Mouse (Mus musculus): ENCODE measurements around the gene Slc38a8. TPM values are rescaled to one million over a fixed set of nuclear protein-coding genes. Genes with fewer than 3 reads are reported as not detected.

The Slc38a8 gene
- polyA plus RNA-seq, 1 experiment from 2014 or later: not detected

DNA sequence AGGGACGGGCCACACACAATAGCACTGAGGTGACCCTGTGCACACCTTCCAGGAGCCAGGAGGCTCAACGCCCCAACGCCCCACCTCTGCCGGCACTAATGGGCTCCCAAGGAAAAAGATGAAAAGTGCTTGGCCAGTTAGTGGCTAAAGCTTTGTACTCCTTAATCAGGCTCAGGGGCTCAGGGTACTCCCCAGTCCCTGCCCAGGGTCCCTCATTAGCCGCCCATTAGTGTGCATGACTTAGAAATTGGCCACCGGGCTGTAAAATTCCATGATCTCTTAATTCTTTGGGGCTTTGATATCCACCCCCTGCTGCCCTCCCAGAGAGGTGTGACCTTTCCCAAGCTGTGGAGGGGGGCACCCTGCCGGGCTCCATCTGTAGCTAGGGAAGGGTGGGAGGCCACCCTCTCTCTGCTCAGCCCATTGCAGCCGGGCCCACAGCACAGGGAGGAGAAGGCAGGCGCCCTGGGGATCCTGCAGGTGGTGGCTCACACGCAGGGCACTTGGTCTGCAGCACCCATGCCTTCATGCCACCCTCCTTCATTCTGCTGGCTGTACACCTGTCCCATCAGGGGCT, 1.8 kb upstream of the Slc38a8 start:
- no peak overlapping the region for H3K27ac ChIP-seq (ENCODE audit: low read depth, low read length)
- H3K4me1 ChIP-seq (ENCODE audit: control insufficient read depth, insufficient read depth, low read depth, low read length): no peaks in the 10 kb centered on the region
- WGBS: 41% methylated on average over 9 of the region's 10 CpGs
- no peak overlapping the region for H3K9ac ChIP-seq (ENCODE audit: low read depth, low read length)
- H3K36me3 ChIP-seq (ENCODE audit: control insufficient read depth, insufficient read depth, low read length): peaks cover 5% of the 10 kb centered on the region
- ATAC-seq: no peak
- H3K4me3 ChIP-seq (ENCODE audit: low read length): no peak overlapping the region
- no peaks in the 10 kb centered on the region for H3K9me3 ChIP-seq (ENCODE audit: control insufficient read depth, low read length)
- no peak overlapping the region for H3K4me2 ChIP-seq (ENCODE audit: low read length)
- no peaks in the 10 kb centered on the region for H3K27me3 ChIP-seq (replicated peaks; ENCODE audit: control insufficient read depth, insufficient read depth, low read length)

DNA sequence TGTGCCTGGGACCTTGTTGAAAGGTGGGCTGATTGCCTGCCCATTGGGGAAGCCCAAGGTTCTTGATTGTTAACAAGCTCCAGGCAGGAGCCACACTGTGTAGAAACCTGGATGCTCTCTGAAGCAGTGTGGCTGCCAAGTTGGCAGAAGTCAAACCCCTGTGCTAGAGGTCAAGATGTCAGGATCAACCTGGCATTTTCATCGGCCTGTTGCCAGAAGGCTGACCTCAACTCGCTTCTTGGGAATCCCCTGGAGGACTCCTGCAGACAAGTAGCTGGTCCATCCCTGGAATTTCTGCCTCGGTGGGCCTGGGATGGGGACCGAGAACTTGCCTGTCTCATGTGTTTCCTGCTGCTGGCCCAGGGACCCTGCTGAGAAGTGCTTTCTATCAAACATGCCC, 613 bp upstream of the Slc38a8 start:
- WGBS: 69% methylated on average over 4 of the region's 4 CpGs
- ATAC-seq: no peak
- Histone ChIP-seq H3K4me3 (ENCODE audit: low read length) (no peak overlapping the region), H3K4me1 (ENCODE audit: control insufficient read depth, insufficient read depth, low read depth, low read length) (no peaks in the 10 kb centered on the region), H3K36me3 (ENCODE audit: control insufficient read depth, insufficient read depth, low read length) (peaks cover 3% of the 10 kb centered on the region; the same call in 1 of the 2 replicates), H3K27ac (ENCODE audit: low read depth, low read length) (no peak overlapping the region), H3K9ac (ENCODE audit: low read depth, low read length) (no peak overlapping the region), H3K4me2 (ENCODE audit: low read length) (no peak overlapping the region), H3K9me3 (ENCODE audit: control insufficient read depth, low read length) (no peaks in the 10 kb centered on the region), H3K27me3 (replicated peaks; ENCODE audit: control insufficient read depth, insufficient read depth, low read length) (no peaks in the 10 kb centered on the region)

DNA sequence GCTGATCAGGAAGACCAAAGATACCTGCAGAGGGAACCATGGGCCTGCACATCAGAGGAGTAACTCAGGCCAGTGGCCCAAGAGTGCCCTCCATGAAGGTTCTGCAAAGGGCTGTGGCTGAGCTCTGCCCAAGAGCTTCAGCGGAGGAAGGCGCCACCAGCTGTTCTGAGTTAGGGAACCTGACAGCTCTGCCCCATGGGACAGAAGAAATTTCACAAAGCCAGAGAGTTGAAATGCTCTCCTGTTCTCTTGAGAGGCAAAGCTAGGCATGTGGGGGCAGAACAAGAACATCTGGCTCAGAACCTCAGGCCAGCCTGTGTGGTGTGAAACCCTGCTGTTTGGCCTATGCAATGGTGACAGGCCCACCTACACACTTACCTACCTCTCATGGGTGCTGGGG, 1.7 kb downstream of the Slc38a8 start:
- Histone ChIP-seq H3K4me3 (ENCODE audit: low read length) (no peak overlapping the region), H3K27me3 (replicated peaks; ENCODE audit: control insufficient read depth, insufficient read depth, low read length) (no peaks in the 10 kb centered on the region), H3K4me2 (ENCODE audit: low read length) (no peak overlapping the region), H3K27ac (ENCODE audit: low read depth, low read length) (no peak overlapping the region), H3K9ac (ENCODE audit: low read depth, low read length) (no peak overlapping the region), H3K9me3 (ENCODE audit: control insufficient read depth, low read length) (no peaks in the 10 kb centered on the region), H3K36me3 (ENCODE audit: control insufficient read depth, insufficient read depth, low read length) (no peaks in the 10 kb centered on the region), H3K4me1 (ENCODE audit: control insufficient read depth, insufficient read depth, low read depth, low read length) (no peaks in the 10 kb centered on the region)
- WGBS: 92% methylated on average over 2 of the region's 2 CpGs
- ATAC-seq: no peak

DNA sequence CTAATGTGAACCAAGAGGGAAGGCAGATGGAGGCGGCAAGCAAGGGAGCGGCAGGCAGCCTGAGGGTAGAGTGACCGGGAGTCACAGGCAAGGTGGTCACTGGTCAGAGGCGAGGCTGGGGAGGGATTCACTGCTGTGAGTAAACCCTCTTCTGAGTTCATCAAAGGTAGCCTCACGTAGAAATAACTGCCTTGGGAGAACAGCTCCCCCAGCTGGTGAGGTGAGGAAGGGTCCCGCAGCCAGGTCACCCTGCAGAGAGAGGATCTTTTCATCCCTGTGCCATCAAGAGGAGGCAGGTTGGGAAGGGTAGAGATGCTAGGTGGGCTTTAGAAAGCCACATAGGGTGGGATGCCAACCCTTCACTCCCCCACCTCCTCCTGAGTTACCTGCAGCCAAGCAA, 4.7 kb downstream of the Slc38a8 start:
- no peaks in the 10 kb centered on the region for H3K4me1 ChIP-seq (ENCODE audit: control insufficient read depth, insufficient read depth, low read depth, low read length)
- no peaks in the 10 kb centered on the region for H3K36me3 ChIP-seq (ENCODE audit: control insufficient read depth, insufficient read depth, low read length)
- no peak overlapping the region for H3K4me2 ChIP-seq (ENCODE audit: low read length)
- no peak overlapping the region for H3K9ac ChIP-seq (ENCODE audit: low read depth, low read length)
- no peak overlapping the region for H3K4me3 ChIP-seq (ENCODE audit: low read length)
- no peak for ATAC-seq
- no peak overlapping the region for H3K27ac ChIP-seq (ENCODE audit: low read depth, low read length)
- no peaks in the 10 kb centered on the region for H3K9me3 ChIP-seq (ENCODE audit: control insufficient read depth, low read length)
- WGBS: 32% methylated on average over 6 of the region's 6 CpGs
- H3K27me3 ChIP-seq (replicated peaks; ENCODE audit: control insufficient read depth, insufficient read depth, low read length): no peaks in the 10 kb centered on the region

DNA sequence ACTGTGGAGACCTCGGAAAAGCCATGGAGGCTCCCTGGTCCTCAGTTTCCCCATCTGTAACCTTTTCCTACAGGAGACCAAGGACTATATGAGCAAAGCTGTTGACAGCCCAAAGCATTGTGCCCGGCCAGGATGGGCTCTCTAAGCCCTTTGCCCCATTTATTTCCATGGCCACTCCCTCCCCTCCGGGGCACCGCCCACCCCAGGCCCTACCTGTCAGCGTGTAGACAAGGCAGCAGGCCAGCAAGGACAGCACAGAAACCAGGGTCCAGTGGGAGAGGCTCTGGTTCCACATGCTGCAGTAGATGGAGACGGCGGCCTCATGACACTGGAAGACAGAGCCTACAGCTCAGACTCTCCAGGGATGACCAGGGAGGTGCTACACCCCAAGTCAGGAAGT, 14.4 kb downstream of the Slc38a8 start:
- no peak for ATAC-seq
- Histone ChIP-seq H3K4me1 (ENCODE audit: control insufficient read depth, insufficient read depth, low read depth, low read length) (peaks cover 8% of the 10 kb centered on the region; the same call in 1 of the 2 replicates), H3K27ac (ENCODE audit: low read depth, low read length) (no peak overlapping the region), H3K9me3 (ENCODE audit: control insufficient read depth, low read length) (no peaks in the 10 kb centered on the region), H3K9ac (ENCODE audit: low read depth, low read length) (no peak overlapping the region), H3K36me3 (ENCODE audit: control insufficient read depth, insufficient read depth, low read length) (no peaks in the 10 kb centered on the region), H3K4me2 (ENCODE audit: low read length) (no peak overlapping the region), H3K27me3 (replicated peaks; ENCODE audit: control insufficient read depth, insufficient read depth, low read length) (no peaks in the 10 kb centered on the region), H3K4me3 (ENCODE audit: low read length) (no peak overlapping the region)
- 79% methylated on average over 7 of the region's 7 CpGs for WGBS

DNA sequence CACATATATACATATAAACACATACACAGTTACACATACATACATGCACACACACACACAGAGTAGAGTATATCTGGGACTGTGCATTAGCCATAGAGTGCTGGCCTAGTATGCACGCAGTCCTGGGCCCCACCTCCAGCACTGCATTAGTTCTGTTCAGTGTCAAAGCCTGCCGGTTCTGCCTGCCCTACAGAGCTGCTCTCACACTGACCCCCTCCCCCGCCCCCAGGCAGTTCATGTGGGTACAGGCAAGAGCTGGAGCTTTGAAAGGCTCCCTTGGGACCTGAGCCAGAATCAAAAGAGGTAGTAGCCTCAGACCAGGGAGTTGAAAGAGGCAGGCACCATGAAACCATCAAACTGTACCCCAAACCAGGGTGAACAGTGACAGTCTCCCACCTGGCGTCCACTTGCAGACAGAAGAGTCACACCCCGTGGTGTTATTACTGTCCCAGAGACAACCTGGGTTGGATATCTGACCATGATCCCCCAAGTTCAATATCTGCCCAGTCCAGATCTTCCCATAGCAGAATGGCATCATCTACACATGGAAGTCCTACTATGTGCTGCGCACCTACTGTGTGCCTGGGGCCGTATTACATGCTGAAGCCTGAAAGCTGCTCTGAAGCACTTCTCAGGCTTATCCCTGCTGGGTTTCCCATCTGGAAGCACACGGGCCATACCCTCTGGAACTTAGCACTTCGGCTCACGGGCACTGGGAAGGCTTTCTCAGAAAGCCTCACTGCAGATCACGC, 17.2 kb downstream of the Slc38a8 start:
- Histone ChIP-seq H3K27ac (ENCODE audit: low read depth, low read length) (no peak overlapping the region), H3K36me3 (ENCODE audit: control insufficient read depth, insufficient read depth, low read length) (no peaks in the 10 kb centered on the region), H3K4me3 (ENCODE audit: low read length) (no peak overlapping the region), H3K9ac (ENCODE audit: low read depth, low read length) (no peak overlapping the region), H3K4me2 (ENCODE audit: low read length) (no peak overlapping the region), H3K27me3 (replicated peaks; ENCODE audit: control insufficient read depth, insufficient read depth, low read length) (no peaks in the 10 kb centered on the region), H3K4me1 (ENCODE audit: control insufficient read depth, insufficient read depth, low read depth, low read length) (no peaks in the 10 kb centered on the region), H3K9me3 (ENCODE audit: control insufficient read depth, low read length) (no peaks in the 10 kb centered on the region)
- WGBS: 79% methylated on average over 11 of the region's 11 CpGs
- ATAC-seq: no peak

DNA sequence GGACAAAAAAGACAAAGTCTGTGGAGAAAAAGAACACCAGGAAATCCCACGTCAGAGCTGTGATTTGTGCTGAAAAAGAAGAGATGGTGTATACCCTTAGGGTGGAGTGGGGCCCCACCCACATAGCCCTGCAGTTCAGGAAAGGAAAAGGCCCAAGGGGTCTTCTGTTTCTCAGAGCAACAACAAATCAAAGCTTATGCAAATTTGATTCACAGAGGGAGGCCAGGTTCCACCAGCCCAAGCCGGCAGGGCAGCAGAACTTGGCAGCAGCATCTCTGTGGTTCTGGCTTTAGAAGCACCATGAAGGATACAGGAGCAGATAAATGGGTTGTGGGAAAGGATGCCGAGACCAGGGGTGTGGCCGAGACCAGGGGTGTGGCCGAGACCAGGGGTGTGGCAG, 22.8 kb downstream of the Slc38a8 start:
- H3K9me3 ChIP-seq (ENCODE audit: control insufficient read depth, low read length): no peaks in the 10 kb centered on the region
- no peaks in the 10 kb centered on the region for H3K27me3 ChIP-seq (replicated peaks; ENCODE audit: control insufficient read depth, insufficient read depth, low read length)
- WGBS: 26% methylated on average over 5 of the region's 5 CpGs
- no peak for ATAC-seq
- no peaks in the 10 kb centered on the region for H3K4me1 ChIP-seq (ENCODE audit: control insufficient read depth, insufficient read depth, low read depth, low read length)
- H3K4me3 ChIP-seq (ENCODE audit: low read length): no peak overlapping the region
- no peak overlapping the region for H3K27ac ChIP-seq (ENCODE audit: low read depth, low read length)
- H3K9ac ChIP-seq (ENCODE audit: low read depth, low read length): no peak overlapping the region
- H3K4me2 ChIP-seq (ENCODE audit: low read length): no peak overlapping the region
- no peaks in the 10 kb centered on the region for H3K36me3 ChIP-seq (ENCODE audit: control insufficient read depth, insufficient read depth, low read length)

DNA sequence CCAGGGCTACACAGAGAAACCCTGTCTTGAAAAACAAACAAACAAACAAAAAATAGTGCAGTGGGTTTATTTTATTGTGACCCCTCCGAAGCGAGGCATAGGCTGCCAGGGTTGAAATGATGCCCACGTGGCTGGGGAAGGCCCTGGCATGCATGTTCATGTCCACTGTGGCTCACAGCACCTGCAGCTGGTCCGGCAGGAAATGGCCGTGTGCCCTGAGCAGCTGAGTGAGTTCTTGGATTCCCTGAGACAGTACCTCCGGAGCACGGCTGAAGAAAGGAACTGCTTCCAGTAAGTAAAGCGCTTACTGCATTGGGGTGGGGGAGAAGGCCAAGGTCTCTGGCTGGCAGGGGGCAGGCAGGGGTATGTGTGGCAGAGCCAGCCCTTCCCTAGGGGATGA, 33.4 kb downstream of the Slc38a8 start:
- no peak overlapping the region for H3K4me2 ChIP-seq (ENCODE audit: low read length)
- no peaks in the 10 kb centered on the region for H3K9me3 ChIP-seq (ENCODE audit: control insufficient read depth, low read length)
- H3K9ac ChIP-seq (ENCODE audit: low read depth, low read length): no peak overlapping the region
- H3K27me3 ChIP-seq (replicated peaks; ENCODE audit: control insufficient read depth, insufficient read depth, low read length): no peaks in the 10 kb centered on the region; the same call in 1 of the 2 replicates
- no peak overlapping the region for H3K27ac ChIP-seq (ENCODE audit: low read depth, low read length)
- no peaks in the 10 kb centered on the region for H3K36me3 ChIP-seq (ENCODE audit: control insufficient read depth, insufficient read depth, low read length)
- peaks cover 21% of the 10 kb centered on the region for H3K4me1 ChIP-seq (ENCODE audit: control insufficient read depth, insufficient read depth, low read depth, low read length)
- ATAC-seq: no peak
- no peak overlapping the region for H3K4me3 ChIP-seq (ENCODE audit: low read length)
- WGBS: 84% methylated on average over 8 of the region's 8 CpGs

DNA sequence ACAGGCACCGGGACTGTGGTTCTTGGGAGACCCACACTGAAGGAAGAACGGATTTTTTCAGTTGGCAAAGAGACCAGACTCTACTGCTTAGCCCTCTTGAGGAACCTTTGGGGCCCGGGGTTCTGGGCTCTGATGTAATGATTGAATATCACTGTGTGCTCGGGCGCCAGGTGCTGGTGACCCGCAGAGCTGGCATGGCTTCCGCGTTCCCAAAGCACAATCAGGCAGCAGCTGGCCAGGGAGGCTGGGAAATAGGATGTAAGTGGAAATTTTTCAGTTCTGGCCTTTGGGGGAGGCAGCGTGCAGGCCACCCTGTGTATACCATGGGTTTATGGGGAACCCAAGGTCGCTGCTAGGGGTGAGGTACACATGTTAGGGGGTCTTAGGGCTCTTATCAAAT, 34.7 kb downstream of the Slc38a8 start:
- H3K9me3 ChIP-seq (ENCODE audit: control insufficient read depth, low read length): no peaks in the 10 kb centered on the region

More for the DNA sequence above, 34.7 kb downstream of the Slc38a8 start:
- H3K4me3 ChIP-seq (ENCODE audit: low read length): no peak overlapping the region
- WGBS: 49% methylated on average over 10 of the region's 10 CpGs
- H3K9ac ChIP-seq (ENCODE audit: low read depth, low read length): no peak overlapping the region
- H3K4me2 ChIP-seq (ENCODE audit: low read length): no peak overlapping the region
- no peaks in the 10 kb centered on the region; the same call in 1 of the 2 replicates for H3K27me3 ChIP-seq (replicated peaks; ENCODE audit: control insufficient read depth, insufficient read depth, low read length)
- H3K27ac ChIP-seq (ENCODE audit: low read depth, low read length): no peak overlapping the region
- H3K36me3 ChIP-seq (ENCODE audit: control insufficient read depth, insufficient read depth, low read length): no peaks in the 10 kb centered on the region
- peaks cover 21% of the 10 kb centered on the region for H3K4me1 ChIP-seq (ENCODE audit: control insufficient read depth, insufficient read depth, low read depth, low read length)
- ATAC-seq: no peak

All from hindbrain, embryonic 16.5 days (tissue).